Mouse (Mus musculus) layer of hippocampus, postnatal 36 days (tissue): ENCODE measurements around the gene Ropn1l. TPM values are rescaled to one million over a fixed set of nuclear protein-coding genes. Genes with fewer than 3 reads are reported as not detected.
A peak's percentile ranks its signal among the peaks of the same experiment; 100 is the strongest.

Experiments used
- DNase-seq, 2 experiments: peaks; one replicate each; pipeline ENCODE4 v3.0.0; 2022
- total RNA-seq, 2 experiments: library from RNA; stranded (reverse); gene quantifications; 2 replicates each; pipeline ENCODE4 v1.2.3; 2021

The Ropn1l gene
- total RNA-seq, 2 experiments from 2014 or later, result 0.50 to 1.1 TPM

- DNase-seq, result peak in 1 of 2 experiments; percentile 35
Observed at GRCm38 (mm10) chr15:31442698-31443097, 10.8 kb downstream of the Ropn1l start.

- DNase-seq, result no peak
Observed at GRCm38 (mm10) chr15:31441996-31442395, 11.5 kb downstream of the Ropn1l start.

GRCm38 (mm10) chr15:31436811-31437210 lies 16.7 kb downstream of the Ropn1l start:
- DNase-seq, result no peak

- DNase-seq, result no peak
Observed at GRCm38 (mm10) chr15:31436083-31436482, 17.5 kb downstream of the Ropn1l start.

- no peak for DNase-seq
Observed at GRCm38 (mm10) chr15:31433768-31434167, 19.8 kb downstream of the Ropn1l start.

GRCm38 (mm10) chr15:31431847-31432246 lies 21.7 kb downstream of the Ropn1l start:
- no peak for DNase-seq

- no peak for DNase-seq
Observed at GRCm38 (mm10) chr15:31430014-31430413, 23.5 kb downstream of the Ropn1l start.

GRCm38 (mm10) chr15:31429429-31429828 lies 24.1 kb downstream of the Ropn1l start:
- no peak for DNase-seq

GRCm38 (mm10) chr15:31428571-31428970 lies 25.0 kb downstream of the Ropn1l start:
- DNase-seq, result peak; percentile 49 to 54

GRCm38 (mm10) chr15:31427390-31427789 lies 26.1 kb downstream of the Ropn1l start:
- no peak for DNase-seq

GRCm38 (mm10) chr15:31426066-31426706 lies 27.4 kb downstream of the Ropn1l start:
- no peak for DNase-seq

GRCm38 (mm10) chr15:31422649-31423369 lies 30.7 kb downstream of the Ropn1l start:
- no peak for DNase-seq

GRCm38 (mm10) chr15:31419037-31419436 lies 34.5 kb downstream of the Ropn1l start:
- DNase-seq, result no peak

- no peak for DNase-seq
Observed at GRCm38 (mm10) chr15:31418686-31419024, 34.9 kb downstream of the Ropn1l start.

GRCm38 (mm10) chr15:31417796-31418685 lies 35.5 kb downstream of the Ropn1l start:
- peak in 1 of 2 experiments; percentile 43 for DNase-seq

GRCm38 (mm10) chr15:31417409-31417795 lies 36.1 kb downstream of the Ropn1l start:
- DNase-seq, result no peak

- no peak for DNase-seq
Observed at GRCm38 (mm10) chr15:31415181-31415580, 38.4 kb downstream of the Ropn1l start.

- no peak for DNase-seq
Observed at GRCm38 (mm10) chr15:31414179-31414898, 39.2 kb downstream of the Ropn1l start.

- no peak for DNase-seq
Observed at GRCm38 (mm10) chr15:31413662-31414061, 39.9 kb downstream of the Ropn1l start.

- no peak for DNase-seq
Observed at GRCm38 (mm10) chr15:31412933-31413332, 40.6 kb downstream of the Ropn1l start.

GRCm38 (mm10) chr15:31412436-31412835 lies 41.1 kb downstream of the Ropn1l start:
- no peak for DNase-seq

GRCm38 (mm10) chr15:31407490-31407889 lies 46.0 kb downstream of the Ropn1l start:
- DNase-seq, result no peak
